Comparison of ENCODE assay signal across 9 mouse cellular contexts in genomic region chr11:63413106-63413505, GRCm38 (mm10).
DNase-seq lines count a peak whose midpoint lies in the region; ATAC-seq lines count a peak whose summit lies in the region.
"Had no signal": no experiment of that assay in that cellular context is flagged by ENCODE, and none has a peak within 500 bp of the region (broad histone marks: within the 10 kb centered on the region; RNA-seq: fewer than 3 reads in every experiment).

No protein-coding gene starts in this region.

- no peaks in the 10 kb centered on the region for H3K9me3 ChIP-seq in embryonic facial prominence, embryonic 10.5 days
- no peaks in the 10 kb centered on the region for H3K9me3 ChIP-seq in embryonic facial prominence, embryonic 13.5 days
- no peaks in the 10 kb centered on the region for H3K9me3 ChIP-seq in intestine, embryonic 15.5 days

- peak overlapping the region; percentile 58 for H3K4me2 ChIP-seq in embryonic facial prominence, embryonic 13.5 days
- H3K4me2 ChIP-seq in intestine, embryonic 15.5 days (replicated peaks): peak overlapping the region; percentile 50

- no peaks in the 10 kb centered on the region for H3K36me3 ChIP-seq in embryonic facial prominence, embryonic 10.5 days (replicated peaks)
- H3K36me3 ChIP-seq in embryonic facial prominence, embryonic 13.5 days: no peaks in the 10 kb centered on the region
- H3K36me3 ChIP-seq in intestine, embryonic 15.5 days: no peaks in the 10 kb centered on the region

- WGBS in embryonic facial prominence, embryonic 10.5 days: 14% methylated on average over 13 of the region's 13 CpGs
- WGBS in embryonic facial prominence, embryonic 13.5 days: 14% methylated on average over 13 of the region's 13 CpGs
- 18% methylated on average over 13 of the region's 13 CpGs for WGBS in intestine, embryonic 15.5 days

- peak overlapping the region; percentile 46 for H3K4me3 ChIP-seq in embryonic facial prominence, embryonic 10.5 days
- peak overlapping the region; percentile 35 for H3K4me3 ChIP-seq in embryonic facial prominence, embryonic 13.5 days
- H3K4me3 ChIP-seq in intestine, embryonic 15.5 days (replicated peaks): peak overlapping the region; percentile 24; the same call in 1 of the 2 replicates
- H3K4me3 ChIP-seq: megakaryocyte, embryonic 14.5 days had no signal

- peaks cover 28% of the 10 kb centered on the region for H3K4me1 ChIP-seq in embryonic facial prominence, embryonic 10.5 days
- H3K4me1 ChIP-seq in embryonic facial prominence, embryonic 13.5 days: peaks cover 19% of the 10 kb centered on the region
- H3K4me1 ChIP-seq in intestine, embryonic 15.5 days (replicated peaks): no peaks in the 10 kb centered on the region; the same call in 1 of the 2 replicates
- H3K4me1 ChIP-seq: megakaryocyte, embryonic 14.5 days had no signal

- H3K27ac ChIP-seq in embryonic facial prominence, embryonic 10.5 days (replicated peaks): peak overlapping the region; percentile 10; the same call in 1 of the 2 replicates
- no peak overlapping the region for H3K27ac ChIP-seq in embryonic facial prominence, embryonic 13.5 days
- no peak overlapping the region for H3K27ac ChIP-seq in intestine, embryonic 15.5 days

- no peak for DNase-seq in embryonic facial prominence, embryonic 10.5 days (ENCODE audit: low spot score)
- peak; percentile 10 for DNase-seq in lung, postnatal 10 days
- DNase-seq in spleen, postnatal 10 days (ENCODE audit: low spot score in 2 of 2): no peak
- no peak for DNase-seq in right cerebral cortex, postnatal 36 days (ENCODE audit: low spot score in 2 of 2)
- DNase-seq: thymus, postnatal 4 days had no signal

- ATAC-seq in embryonic facial prominence, embryonic 13.5 days (ENCODE audit: insufficient number of reproducible peaks, insufficient read depth, low FRiP score, low TSS enrichment, low read depth): no peak
- no peak; the same call in 1 of the 2 replicates for ATAC-seq in intestine, embryonic 15.5 days
- ATAC-seq in megakaryocyte progenitor cell, adult 5-6 weeks (replicated peaks; ENCODE audit: poor library complexity): no peak

- H3K9ac ChIP-seq in embryonic facial prominence, embryonic 13.5 days: no peak overlapping the region
- H3K9ac ChIP-seq in intestine, embryonic 15.5 days: no peak overlapping the region

- peaks cover 36% of the 10 kb centered on the region for H3K27me3 ChIP-seq in embryonic facial prominence, embryonic 10.5 days (replicated peaks; ENCODE audit: low read depth, poor library complexity, severe bottlenecking)
- peaks cover 10% of the 10 kb centered on the region; the same call in 1 of the 2 replicates for H3K27me3 ChIP-seq in embryonic facial prominence, embryonic 13.5 days
- H3K27me3 ChIP-seq in intestine, embryonic 15.5 days (replicated peaks): no peaks in the 10 kb centered on the region
